Mouse (Mus musculus) lung, postnatal 0 days (tissue): ENCODE results near the gene Shroom3.

ENCODE experiments used
- CTCF ChIP-seq: IDR thresholded peaks from 2 replicates; pipeline ENCODE4 v1.5.1; 2016; ENCODE audit warnings: antibody characterized with exemption, mild to moderate bottlenecking
- EP300 ChIP-seq: IDR thresholded peaks from 2 replicates; pipeline ENCODE4 v1.6.1; 2016; ENCODE audit warnings: antibody characterized with exemption, mild to moderate bottlenecking, control low read depth

GRCm38 (mm10) chr5:92982673-92983072, 299.4 kb downstream of the Shroom3 start:
- peak; percentile 62 for TF ChIP-seq CTCF
- TF ChIP-seq EP300, result no peak
